8 mouse cellular contexts compared by ENCODE assay signal in the genomic region with DNA sequence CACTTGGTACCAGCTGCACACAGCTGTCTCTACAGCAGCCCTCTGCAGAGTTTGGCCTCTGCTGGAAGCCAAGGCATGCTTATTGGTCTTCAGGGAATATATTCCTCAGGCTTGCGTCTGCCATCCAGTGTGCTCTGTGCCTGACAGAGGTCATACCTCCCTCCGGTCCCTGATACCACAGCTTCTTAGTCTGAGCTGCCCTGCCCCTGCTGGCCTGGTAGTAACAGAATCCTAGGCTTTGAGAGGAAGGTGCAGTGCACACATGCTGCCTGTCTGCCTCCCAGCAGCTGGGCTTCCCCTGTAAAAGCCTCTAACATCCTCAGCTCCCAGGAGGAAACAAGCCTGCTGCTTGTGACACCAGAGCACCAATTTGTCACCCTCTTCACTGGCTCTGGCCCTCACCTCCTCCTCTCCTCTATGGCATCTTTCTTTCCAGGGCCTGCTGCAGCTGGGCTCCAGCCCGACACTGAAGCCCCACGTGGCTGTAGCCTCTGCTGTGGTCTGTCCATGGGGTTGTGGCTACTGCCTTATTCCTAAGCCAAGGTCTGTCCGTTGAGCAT.
DNase-seq lines count a peak whose midpoint lies in the region; ATAC-seq and TF ChIP-seq lines count a peak whose summit lies in the region.

No protein-coding gene starts in this region.

- H3K9me3 ChIP-seq in forebrain, embryonic 12.5 days, result no peaks in the 10 kb centered on the region
- H3K9me3 ChIP-seq in forebrain, embryonic 11.5 days (ENCODE audit: control insufficient read depth, low read length), result no peaks in the 10 kb centered on the region
- H3K9me3 ChIP-seq in lung, postnatal 0 days (ENCODE audit: low read length), result no peaks in the 10 kb centered on the region
- H3K9me3 ChIP-seq in midbrain, embryonic 10.5 days (replicated peaks), result no peaks in the 10 kb centered on the region

- no peaks in the 10 kb centered on the region for H3K36me3 ChIP-seq in forebrain, embryonic 12.5 days (replicated peaks)
- no peaks in the 10 kb centered on the region for H3K36me3 ChIP-seq in forebrain, embryonic 11.5 days (ENCODE audit: control insufficient read depth, insufficient read depth, low read length)
- H3K36me3 ChIP-seq in lung, postnatal 0 days (ENCODE audit: insufficient read depth, low read length), result no peaks in the 10 kb centered on the region
- 0 out of 2 replicates have a peak, but pooled peaks cover 3% of the 10 kb centered on the region for H3K36me3 ChIP-seq in midbrain, embryonic 10.5 days

- no peak overlapping the region for H3K9ac ChIP-seq in forebrain, embryonic 12.5 days
- no peak overlapping the region for H3K9ac ChIP-seq in forebrain, embryonic 11.5 days (ENCODE audit: low read length)
- no peak overlapping the region for H3K9ac ChIP-seq in lung, postnatal 0 days (replicated peaks; ENCODE audit: low read depth)

- H3K4me2 ChIP-seq in forebrain, embryonic 12.5 days, result no peak overlapping the region
- H3K4me2 ChIP-seq in forebrain, embryonic 11.5 days (ENCODE audit: low read depth, low read length, severe bottlenecking), result no peak overlapping the region
- no peak overlapping the region for H3K4me2 ChIP-seq in lung, postnatal 0 days (replicated peaks; ENCODE audit: low read depth, low read length)

- TF ChIP-seq EP300 in lung, postnatal 0 days (IDR thresholded peaks at IDR 0.05), result no peak

- ATAC-seq in forebrain, embryonic 12.5 days (ENCODE audit: low FRiP score), result no peak
- no peak; the same call in 1 of the 2 replicates for ATAC-seq in forebrain, embryonic 11.5 days (replicated peaks; ENCODE audit: low FRiP score)
- ATAC-seq in lung, postnatal 0 days, result peak; percentile 20

- no peak for TF ChIP-seq POLR2A in lung, adult 2 months (IDR thresholded peaks at IDR 0.05; ENCODE audit: borderline replicate concordance, extremely low read depth, low read depth, low read length)

- DNase-seq in forebrain, embryonic 11.5 days (ENCODE audit: low spot score), result no peak
- no peak for DNase-seq in lung, postnatal 0 days (ENCODE audit: low spot score)
- no peak for DNase-seq in lung, adult 2 months
- DNase-seq in midbrain, embryonic 10.5 days (ENCODE audit: low spot score), result peak; percentile 20
- no peak for DNase-seq in adrenal gland, postnatal 4 days (ENCODE audit: low spot score in 2 of 2)
- DNase-seq in layer of hippocampus, adult 8-10 months (ENCODE audit: low spot score in 2 of 2), result no peak
- no peak for DNase-seq in spleen, postnatal 4 days (ENCODE audit: low spot score in 2 of 2)

- peak; percentile 38 for TF ChIP-seq CTCF in lung, postnatal 0 days (IDR thresholded peaks at IDR 0.05)
- TF ChIP-seq CTCF in lung, adult 2 months (IDR thresholded peaks at IDR 0.05; ENCODE audit: insufficient read depth, low read length), result no peak

- 62% methylated on average over 5 of the region's 5 CpGs for WGBS in forebrain, embryonic 12.5 days
- 69% methylated on average over 5 of the region's 5 CpGs for WGBS in forebrain, embryonic 11.5 days
- 29% methylated on average over 5 of the region's 5 CpGs for WGBS in lung, postnatal 0 days
- whole genome bisulfite sequencing in lung, adult 2 months, result 56% methylated on average over 5 of the region's 5 CpGs
- 68% methylated on average over 5 of the region's 5 CpGs for WGBS in midbrain, embryonic 10.5 days

- H3K4me3 ChIP-seq in forebrain, embryonic 12.5 days (replicated peaks), result no peak overlapping the region
- no peak overlapping the region for H3K4me3 ChIP-seq in forebrain, embryonic 11.5 days (ENCODE audit: low read depth, low read length)
- no peak overlapping the region for H3K4me3 ChIP-seq in lung, postnatal 0 days (ENCODE audit: low read depth, low read length)
- no peak overlapping the region for H3K4me3 ChIP-seq in lung, adult 2 months (replicated peaks; ENCODE audit: extremely low read depth, low read depth, low read length)
- H3K4me3 ChIP-seq in midbrain, embryonic 10.5 days, result no peak overlapping the region

- 0 out of 2 replicates have a peak overlapping the region, but pooled peaks have one; percentile 15 for H3K27ac ChIP-seq in forebrain, embryonic 12.5 days
- H3K27ac ChIP-seq in forebrain, embryonic 11.5 days (ENCODE audit: low read depth, low read length), result no peak overlapping the region
- H3K27ac ChIP-seq in lung, postnatal 0 days (ENCODE audit: low read length), result no peak overlapping the region
- H3K27ac ChIP-seq in midbrain, embryonic 10.5 days (replicated peaks), result peak overlapping the region; percentile 71

- no peaks in the 10 kb centered on the region for H3K27me3 ChIP-seq in forebrain, embryonic 12.5 days
- no peaks in the 10 kb centered on the region for H3K27me3 ChIP-seq in forebrain, embryonic 11.5 days (ENCODE audit: control insufficient read depth, insufficient read depth, low read length)
- no peaks in the 10 kb centered on the region for H3K27me3 ChIP-seq in lung, postnatal 0 days (replicated peaks; ENCODE audit: insufficient read depth, low read length)
- no peaks in the 10 kb centered on the region for H3K27me3 ChIP-seq in midbrain, embryonic 10.5 days (ENCODE audit: low read depth, poor library complexity, severe bottlenecking)

- H3K4me1 ChIP-seq in forebrain, embryonic 12.5 days, result peaks cover 47% of the 10 kb centered on the region
- H3K4me1 ChIP-seq in forebrain, embryonic 11.5 days (replicated peaks; ENCODE audit: control insufficient read depth, insufficient read depth, low read length), result peaks cover 6% of the 10 kb centered on the region; the same call in 1 of the 2 replicates
- H3K4me1 ChIP-seq in lung, postnatal 0 days (ENCODE audit: insufficient read depth, low read depth, low read length), result 0 out of 2 replicates have a peak, but pooled peaks cover 3% of the 10 kb centered on the region
- H3K4me1 ChIP-seq in lung, adult 2 months (ENCODE audit: control insufficient read depth, insufficient read depth, low read length), result peaks cover 5% of the 10 kb centered on the region
- H3K4me1 ChIP-seq in midbrain, embryonic 10.5 days, result peaks cover 71% of the 10 kb centered on the region

Comparison
In these comparisons a context has a peak if more than half of its experiments do, and no peak if none do; other contexts are left out.
1. H3K27ac ChIP-seq: peak in forebrain, embryonic 12.5 days (single experiment) and midbrain, embryonic 10.5 days (single experiment); none in forebrain, embryonic 11.5 days (single experiment) and lung, postnatal 0 days (single experiment).